Mouse (Mus musculus): ENCODE measurements around the gene Gm49405.

DNA sequence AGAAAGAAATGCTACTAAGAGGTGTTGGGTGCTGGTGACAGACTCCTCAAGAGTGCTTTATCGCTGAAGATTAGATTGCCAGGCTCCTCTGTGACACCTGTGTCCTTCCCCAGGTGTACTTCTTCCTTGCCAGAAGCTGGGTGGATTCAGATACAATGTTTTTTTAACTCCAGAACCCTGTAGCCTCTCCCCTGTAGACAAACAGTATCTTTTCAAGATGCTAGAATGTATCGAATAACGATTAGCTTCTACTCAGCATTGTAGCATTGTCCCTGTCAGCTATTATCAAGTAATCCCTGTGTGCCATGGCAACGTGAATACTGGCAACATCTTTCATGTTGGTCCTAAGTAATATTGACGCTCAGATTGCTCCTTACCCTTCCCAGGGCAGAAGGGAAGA is 33.3 kb downstream of the Gm49405 start:
- TF ChIP-seq EP300 (IDR thresholded peaks at IDR 0.05) = no peak
- TF ChIP-seq CTCF (IDR thresholded peaks at IDR 0.05) = no peak
